Mouse (Mus musculus): ENCODE measurements around the gene Krtap7-1.

The Krtap7-1 gene

DNA sequence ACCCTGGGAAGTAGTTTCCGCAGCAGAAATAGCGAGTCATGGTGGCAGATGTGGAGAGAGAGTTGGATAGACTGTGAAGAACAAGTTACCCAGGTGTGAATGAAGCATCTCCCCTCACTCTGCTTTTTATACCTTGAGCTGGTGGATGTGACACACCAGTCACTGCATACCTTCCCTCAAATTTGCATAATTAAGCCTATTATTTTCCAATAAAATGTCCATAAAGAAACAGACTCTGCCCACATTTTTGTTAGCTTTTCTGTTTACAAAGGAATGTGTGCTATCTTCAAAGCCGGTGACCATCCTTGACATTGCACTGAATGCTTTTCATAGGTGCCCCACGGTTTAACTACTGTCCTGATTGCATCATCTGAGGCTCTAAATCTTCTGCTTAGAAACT, at the start of gene Krtap7-1:
TSS of gene Krtap7-1 (minus strand) at position 101 of the 400 bp plus-strand sequence.
- no peak for DNase-seq (ENCODE audit: low read depth, low spot score)

DNA sequence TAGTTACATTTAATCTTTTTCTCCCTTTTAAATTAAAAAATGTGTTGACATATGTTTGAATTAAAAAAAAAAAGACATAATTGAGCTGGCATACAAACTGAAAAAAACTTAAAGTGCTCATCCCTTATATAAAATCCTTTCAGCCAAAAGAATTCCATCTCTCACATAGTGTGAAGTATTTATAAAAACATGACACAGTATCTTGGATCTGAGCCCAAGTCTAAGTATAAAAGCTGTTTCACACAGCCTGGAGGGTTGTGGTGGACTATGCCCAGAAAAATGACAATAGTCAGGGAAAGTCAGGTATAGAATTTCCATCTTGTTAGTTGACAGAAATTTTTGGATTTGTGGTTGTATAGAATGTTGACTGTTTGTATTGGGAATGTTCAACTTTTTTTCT, 42.2 kb upstream of the Krtap7-1 start:
- DNase-seq (ENCODE audit: low read depth, low spot score), result peak; percentile 63

DNA sequence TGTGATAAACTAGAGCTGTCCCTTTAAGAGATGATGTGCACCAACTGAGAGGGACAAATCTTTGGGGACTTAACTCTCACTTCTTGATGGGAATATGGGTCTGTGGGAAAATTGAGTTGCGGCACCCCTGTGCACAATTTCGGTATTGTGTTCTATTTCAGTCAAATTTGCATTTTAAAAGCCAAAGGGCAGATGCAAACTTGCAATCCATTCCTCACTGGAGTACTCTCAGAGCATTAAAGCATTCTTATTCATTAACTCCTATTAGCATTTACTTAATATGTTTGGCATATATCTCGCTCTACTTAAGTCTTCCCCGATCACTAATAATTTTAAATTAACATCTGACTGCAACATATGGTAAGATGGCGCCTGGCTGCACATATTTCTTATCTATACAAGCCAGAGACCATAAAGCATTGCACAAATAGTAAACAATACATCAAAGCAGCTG, 29.9 kb upstream of the Krtap7-1 start:
- DNase-seq (ENCODE audit: low read depth, low spot score), result no peak

DNA sequence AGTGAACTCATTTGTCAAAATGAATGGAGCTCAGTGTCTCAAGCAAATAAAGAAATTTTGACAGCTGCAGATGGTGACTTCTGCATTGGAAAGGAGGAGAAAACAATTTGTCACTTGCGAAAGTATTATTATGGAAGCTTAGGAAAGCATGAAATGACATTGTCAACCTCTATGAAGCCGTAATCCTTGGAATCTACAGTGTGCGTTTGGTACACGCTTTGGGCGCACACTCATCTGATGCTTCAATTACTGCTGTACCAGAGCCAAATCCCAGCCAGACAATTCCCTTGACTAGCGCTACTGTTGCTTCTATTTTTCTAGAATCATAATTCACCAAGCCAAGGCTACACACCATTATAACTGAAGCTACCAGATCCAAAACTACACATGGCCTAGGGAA, 29.2 kb upstream of the Krtap7-1 start:
- DNase-seq (ENCODE audit: low read depth, low spot score), result no peak

DNA sequence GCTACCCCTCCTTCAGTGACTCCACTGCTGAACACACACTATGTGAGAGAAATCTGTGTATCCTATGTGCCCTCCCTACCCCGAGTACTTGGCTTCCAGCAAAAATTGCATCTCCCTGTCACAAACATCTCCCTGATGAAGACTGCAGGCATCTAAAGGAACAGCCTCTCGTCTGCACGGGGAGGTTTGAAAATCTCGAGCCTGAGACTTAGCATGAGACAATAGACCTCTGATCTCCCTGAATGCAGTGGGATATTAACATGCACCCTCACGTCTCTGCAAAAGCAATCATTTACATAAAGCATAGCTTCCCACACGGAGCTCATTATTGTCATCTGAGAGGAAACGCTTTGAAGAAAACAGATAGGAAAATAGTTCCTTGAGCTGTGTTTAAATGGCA, 22.4 kb upstream of the Krtap7-1 start:
- no peak for DNase-seq (ENCODE audit: low read depth, low spot score)

DNA sequence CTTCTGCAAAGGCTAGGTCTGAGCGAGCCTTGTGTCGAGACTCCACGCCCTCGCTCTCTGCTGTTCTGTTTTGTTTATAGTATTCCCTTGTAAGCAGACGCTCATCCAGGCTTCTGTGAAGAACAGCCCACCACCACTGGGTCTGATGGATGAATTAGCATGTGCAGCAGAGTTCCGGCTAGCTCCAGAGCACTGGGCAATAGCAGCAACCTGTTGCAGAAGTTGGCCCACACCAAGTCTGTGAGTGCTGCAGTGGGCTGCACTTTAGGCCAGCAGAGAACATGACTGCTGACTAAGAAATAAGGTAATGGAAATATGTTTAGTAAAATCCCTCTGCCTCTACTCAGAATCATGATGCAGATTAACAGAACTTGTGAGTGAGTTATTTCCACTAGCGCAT, 21.7 kb upstream of the Krtap7-1 start:
- DNase-seq (ENCODE audit: low read depth, low spot score), result no peak

DNA sequence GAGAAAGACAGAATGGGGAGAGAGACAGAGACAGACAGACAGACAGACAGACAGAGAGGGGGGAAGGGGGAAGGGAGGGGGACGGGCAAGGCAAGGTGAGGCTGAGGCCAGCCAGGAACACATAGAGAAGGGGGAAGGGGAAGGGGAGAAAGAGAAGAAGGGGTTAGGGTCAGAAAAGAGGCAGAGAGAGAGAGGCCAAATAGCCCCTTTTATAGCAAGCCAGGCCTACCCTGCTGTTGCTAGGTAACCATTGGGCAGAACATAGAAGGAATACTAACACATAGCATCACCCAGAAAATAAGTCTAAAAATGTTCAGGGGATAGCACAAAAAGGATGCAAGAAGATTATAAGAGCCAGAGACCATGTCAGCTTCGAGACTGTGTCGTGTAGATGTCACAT, 20.3 kb upstream of the Krtap7-1 start:
- no peak for DNase-seq (ENCODE audit: low read depth, low spot score)

DNA sequence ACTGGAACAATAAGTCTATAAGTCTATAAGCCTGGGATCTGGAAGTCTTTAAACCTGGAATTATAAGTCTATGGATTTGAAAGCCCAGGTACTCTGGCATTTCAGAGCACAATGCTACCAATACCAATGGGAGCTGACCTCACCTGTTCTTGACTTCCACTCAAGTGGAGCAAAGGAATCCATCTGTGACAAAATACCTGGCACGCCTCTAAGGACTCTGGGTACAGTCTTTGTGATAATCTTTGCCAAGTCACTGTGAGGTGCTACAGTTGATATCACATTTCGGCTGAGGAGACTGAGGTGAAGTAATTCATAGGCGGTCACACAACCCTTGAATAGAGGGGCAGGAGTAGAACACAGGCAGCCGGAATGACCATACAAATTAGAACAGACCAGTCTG, 12.9 kb upstream of the Krtap7-1 start:
- no peak for DNase-seq (ENCODE audit: low read depth, low spot score)

DNA sequence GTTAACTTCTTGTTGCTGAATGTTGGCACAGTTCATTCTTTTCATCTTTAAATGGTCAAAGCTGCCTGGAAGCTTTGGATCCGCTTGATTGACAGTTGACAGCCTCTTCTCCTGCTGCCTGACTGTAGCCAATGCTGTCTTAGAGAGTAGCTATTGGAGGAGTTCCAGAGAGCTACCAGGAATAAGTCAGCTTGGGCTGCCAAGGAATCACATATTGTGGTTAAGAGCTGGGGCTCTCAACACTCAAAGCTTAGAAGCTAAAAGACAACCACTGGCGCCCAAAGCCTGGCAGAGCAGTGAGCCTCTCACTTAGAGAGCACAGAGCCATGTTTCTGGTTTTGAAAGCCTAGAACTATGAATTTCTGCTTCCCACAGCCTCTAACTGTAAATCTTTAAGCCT, 12.4 kb upstream of the Krtap7-1 start:
- DNase-seq (ENCODE audit: low read depth, low spot score), result no peak

DNA sequence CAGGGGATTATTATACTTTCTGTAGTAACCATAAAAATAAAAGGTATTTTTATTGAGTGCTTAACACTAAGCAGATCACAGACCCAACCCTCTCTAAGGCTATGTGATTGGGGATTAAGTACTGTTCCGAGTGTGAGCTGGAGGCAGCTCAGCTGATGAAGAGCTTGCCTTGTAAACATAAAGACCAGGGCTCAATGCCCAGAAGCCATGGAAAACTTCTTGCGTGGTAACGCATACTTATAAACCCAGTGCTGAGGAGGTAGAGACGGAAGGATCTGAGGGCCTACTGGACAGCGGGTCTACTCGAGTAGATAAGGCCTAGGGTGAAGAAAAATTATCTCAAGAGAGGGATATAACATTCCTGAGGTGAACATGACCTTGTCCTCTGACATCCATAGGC, 12.0 kb upstream of the Krtap7-1 start:
- DNase-seq (ENCODE audit: low read depth, low spot score), result no peak

DNA sequence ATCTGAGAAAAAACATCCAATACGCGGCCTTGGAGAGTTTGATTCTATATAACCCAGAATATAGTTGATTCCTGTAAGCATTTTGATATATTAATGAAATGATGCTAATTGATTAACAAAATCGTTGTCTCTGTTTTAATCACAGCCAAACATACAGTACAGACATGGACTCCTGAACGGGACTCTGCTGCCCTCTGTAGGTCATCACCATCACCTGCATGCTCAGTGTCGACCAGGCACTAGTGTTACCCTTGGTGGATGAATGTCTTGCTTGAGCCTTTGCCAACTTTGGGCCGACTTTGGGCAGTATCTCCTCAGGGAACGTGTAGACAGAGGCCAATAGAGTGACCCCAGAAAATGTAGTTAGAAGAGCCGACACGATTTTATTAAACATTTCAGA, 9.5 kb upstream of the Krtap7-1 start:
- no peak for DNase-seq (ENCODE audit: low read depth, low spot score)

DNA sequence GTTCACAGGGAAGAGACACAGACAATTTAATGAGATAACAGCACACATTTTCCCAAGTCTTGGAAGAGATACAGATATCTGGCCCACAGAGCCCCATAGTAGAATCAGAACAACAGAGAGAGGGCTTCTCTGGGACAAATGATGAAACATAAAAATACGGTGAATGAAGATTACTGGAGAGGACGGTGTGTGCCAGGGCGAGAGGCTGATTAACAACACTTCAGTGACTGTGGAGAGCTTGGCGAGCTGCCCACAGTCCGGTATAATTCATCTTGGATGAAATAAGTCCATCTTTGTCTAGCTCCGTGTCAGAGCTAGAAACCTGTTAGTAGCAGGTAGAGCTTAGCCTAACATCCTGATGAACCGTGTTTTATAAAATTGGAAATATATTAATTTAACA, 5.3 kb upstream of the Krtap7-1 start:
- DNase-seq (ENCODE audit: low read depth, low spot score), result no peak

DNA sequence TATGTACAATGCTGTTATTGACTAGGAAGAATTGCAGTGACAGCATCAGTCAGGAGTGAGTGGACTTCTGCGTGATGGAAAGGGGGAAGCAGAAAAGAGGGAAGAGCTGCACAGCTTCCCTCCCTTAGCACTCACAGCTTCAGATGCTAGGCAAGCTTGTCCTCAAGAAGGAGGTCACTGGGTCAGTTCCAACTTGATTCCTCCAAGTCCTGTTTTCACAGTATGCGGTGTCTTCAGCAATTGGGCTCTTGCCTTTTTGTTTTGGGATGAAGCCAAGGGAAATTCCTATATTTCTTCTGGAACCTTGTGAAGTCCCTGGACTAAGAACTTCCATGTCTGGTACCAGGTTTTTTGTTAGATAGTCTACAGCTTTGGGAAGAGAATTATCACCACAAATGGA, 4.6 kb downstream of the Krtap7-1 start:
- no peak for DNase-seq (ENCODE audit: low read depth, low spot score)

DNA sequence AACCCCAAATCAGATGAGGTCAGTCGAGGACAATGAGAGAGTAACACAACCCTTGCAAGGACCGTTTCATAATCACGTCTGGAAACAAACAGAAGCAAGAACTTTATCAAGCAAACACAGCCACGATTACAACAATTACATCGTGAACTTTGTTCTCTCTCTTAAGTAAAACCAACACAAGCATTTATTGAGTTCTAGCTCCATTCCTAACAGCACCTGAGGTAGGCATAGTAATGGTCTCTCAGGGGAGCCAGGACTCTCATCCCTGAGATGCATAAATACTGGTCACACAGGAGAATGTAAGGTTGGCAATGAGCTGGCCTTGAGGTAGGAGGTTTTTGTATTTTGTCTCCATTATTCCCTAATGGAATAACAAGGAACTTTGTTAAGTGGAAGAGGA, 6.3 kb downstream of the Krtap7-1 start:
- no peak for DNase-seq (ENCODE audit: low read depth, low spot score)

DNA sequence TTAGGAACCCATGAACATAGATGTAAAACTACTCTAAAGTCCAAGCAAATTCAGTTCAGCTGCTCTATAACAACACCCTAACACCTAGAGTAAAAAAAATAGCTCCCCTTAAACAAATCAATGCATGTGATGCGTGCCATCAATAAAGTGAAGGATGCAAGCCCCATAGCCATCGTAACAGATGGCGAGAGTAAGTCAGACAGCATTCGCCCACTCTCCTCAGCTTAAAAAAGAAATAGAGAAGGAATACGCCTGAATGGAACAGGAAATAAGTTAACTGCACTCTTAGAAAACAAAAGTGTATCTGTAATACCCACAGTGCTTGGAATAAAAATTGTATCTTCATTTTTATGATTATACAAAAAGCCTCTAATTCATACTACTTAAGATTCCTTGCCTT, 11.1 kb downstream of the Krtap7-1 start:
- peak; percentile 60 for DNase-seq (ENCODE audit: low read depth, low spot score)

DNA sequence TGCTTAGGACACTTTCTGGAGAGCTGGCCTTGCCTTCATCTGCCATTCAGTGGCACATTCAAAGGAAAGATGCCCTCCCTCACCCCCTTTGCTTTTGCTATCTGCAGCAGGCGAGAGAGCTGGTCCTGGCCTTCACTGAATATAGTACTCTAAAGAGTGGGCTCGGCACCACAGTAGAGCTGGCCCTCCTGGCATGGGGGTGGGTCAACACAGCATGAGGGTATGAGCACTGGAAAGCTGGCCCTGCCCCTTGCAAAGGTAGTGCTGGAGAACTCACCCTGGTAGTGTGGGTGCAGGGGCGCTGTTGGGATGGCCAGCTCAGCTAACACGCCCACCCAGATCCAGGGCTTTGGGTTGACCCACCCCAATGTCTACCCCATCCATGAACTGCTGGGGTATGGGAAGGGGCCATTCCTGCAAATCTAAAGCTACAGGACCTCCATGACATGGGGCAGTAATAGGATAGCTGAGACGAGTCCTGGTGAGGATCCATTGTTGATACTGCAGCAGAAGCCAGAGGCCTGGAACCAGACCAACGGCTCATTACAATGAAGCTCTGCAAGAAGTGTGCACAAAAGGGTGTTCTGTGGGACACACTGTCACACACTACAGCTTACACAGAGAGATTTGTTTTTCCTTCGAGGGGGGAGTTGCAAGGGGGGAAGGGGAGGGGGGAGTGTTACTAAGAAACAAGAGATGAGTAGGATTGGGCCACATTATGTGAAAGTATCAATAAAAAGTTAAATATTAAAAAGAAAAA, 12.5 kb downstream of the Krtap7-1 start:
- DNase-seq (ENCODE audit: low read depth, low spot score), result no peak

DNA sequence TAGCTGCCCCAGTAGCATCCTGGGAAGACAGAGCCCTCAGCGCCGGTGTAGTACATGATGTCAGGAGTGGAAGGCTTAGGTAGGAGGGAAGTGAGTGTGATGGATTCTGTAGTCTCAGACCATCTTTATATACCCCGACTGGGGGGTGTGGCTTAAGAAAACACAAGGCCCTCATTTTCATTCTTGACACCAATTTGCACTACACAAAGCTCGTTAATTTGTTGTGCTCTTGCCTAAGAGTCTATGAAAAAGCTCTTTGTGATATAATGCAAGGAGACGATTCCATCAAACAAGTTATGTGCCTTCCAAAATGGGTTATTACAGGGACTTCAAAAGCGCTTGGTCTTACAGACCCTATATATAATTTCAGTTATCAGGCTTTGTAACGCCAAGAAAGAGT, 20.3 kb downstream of the Krtap7-1 start, which contains the start of gene Krtap8-1:
TSS of gene Krtap8-1 (minus strand) at position 101 of the 400 bp plus-strand sequence.
- no peak for DNase-seq (ENCODE audit: low read depth, low spot score)

DNA sequence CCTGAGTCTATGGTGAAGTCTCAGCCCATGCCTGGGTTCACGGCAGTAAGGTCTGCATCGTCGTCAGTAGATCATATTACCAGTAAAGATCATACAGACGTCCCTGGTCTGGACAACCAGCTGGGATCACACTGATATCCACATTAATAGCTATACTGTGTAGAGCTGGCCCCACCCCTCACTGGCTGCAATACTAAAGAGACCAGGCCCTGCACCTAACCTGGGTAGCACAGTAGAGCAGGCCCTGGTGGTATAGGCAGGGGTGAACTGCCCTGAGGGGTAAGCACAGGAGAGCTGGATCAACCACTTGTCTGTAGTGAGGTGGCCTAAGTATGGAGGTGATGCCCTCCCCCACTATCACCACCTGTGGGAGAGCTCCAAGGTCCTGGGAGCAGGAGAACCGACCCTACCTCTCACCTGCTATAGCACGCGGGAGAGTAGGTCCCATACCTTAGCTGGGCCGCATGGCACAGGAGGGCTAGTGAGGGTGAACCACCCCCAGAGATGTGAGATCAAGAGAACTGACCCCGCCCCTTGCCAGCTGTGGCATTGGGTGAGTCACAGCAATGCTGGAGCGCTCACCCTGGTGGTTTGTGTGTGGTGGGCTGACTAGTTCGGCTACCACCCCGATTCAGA, 30.3 kb downstream of the Krtap7-1 start:
- DNase-seq (ENCODE audit: low read depth, low spot score), result no peak

DNA sequence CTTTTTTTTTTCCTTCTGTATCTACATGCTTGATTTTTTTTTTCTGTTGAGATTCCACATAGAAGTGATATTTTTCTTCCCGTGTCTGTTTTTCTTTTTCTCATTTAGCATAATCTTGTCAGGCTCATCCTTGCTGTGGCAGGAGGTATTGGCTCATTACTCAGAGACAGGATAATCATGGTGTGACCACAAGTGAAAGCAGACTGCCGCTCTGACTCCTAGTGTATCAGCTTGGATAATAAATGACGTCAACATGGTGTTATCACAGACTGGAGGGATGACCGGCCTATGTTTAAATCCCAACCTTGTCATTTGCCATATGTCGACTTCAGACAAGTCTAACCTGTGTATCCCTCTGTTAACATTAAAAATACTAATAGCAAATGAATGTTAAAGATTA, 46.9 kb downstream of the Krtap7-1 start:
- DNase-seq (ENCODE audit: low read depth, low spot score), result no peak

Measured in telencephalon, adult 2 months (tissue).